Mouse (Mus musculus) CH12.LX (cell line): ENCODE data around the gene Fbxo7.

ENCODE experiments used
- CTCF ChIP-seq, 2 experiments: IDR thresholded peaks in 1 of 2; conservative IDR thresholded peaks in 1 of 2; 2 replicates each; pipeline ENCODE4 v1.5.1; 2011 to 2012; ENCODE audit warnings: low read depth in 2 of 2, low read length in 2 of 2, improper control_type of control experiment in 1 of 2, inconsistent platforms in 1 of 2, mild to moderate bottlenecking in 1 of 2, moderate library complexity in 1 of 2
- EP300 ChIP-seq: IDR thresholded peaks from 2 replicates; pipeline ENCODE4 v1.6.1; 2011; ENCODE audit warnings: low read length, improper control_type of control experiment
- HCFC1 ChIP-seq: IDR thresholded peaks from 2 replicates; pipeline ENCODE4 v1.6.1; 2012; ENCODE audit warnings: low read depth, mild to moderate bottlenecking, inconsistent platforms, low read length, improper control_type of control experiment
- KAT2A ChIP-seq: IDR thresholded peaks from 2 replicates; pipeline ENCODE4 v1.6.1; 2012; ENCODE audit warnings: low read length, improper control_type of control experiment, inconsistent platforms; ENCODE audit not compliant: insufficient replicate concordance
- MAX ChIP-seq: IDR thresholded peaks from 2 replicates; pipeline ENCODE4 v1.6.1; 2011; ENCODE audit warnings: low read length, improper control_type of control experiment
- POLR2A ChIP-seq: IDR thresholded peaks from 2 replicates; pipeline ENCODE4 v1.6.1; 2011; ENCODE audit warnings: low read depth, mild to moderate bottlenecking, improper control_type of control experiment, low read length
- POLR2AphosphoS2 ChIP-seq: IDR thresholded peaks from 2 replicates; pipeline ENCODE4 v1.6.1; 2011; ENCODE audit warnings: low read depth, low read length, improper control_type of control experiment
- SMC3 ChIP-seq: IDR thresholded peaks from 2 replicates; pipeline ENCODE4 v1.6.1; 2011; ENCODE audit warnings: low read depth, low read length, improper control_type of control experiment
- ZC3H11A ChIP-seq: IDR thresholded peaks from 2 replicates; pipeline ENCODE4 v1.6.1; 2012; ENCODE audit warnings: low read depth, mild to moderate bottlenecking, inconsistent platforms, low read length, improper control_type of control experiment

DNA sequence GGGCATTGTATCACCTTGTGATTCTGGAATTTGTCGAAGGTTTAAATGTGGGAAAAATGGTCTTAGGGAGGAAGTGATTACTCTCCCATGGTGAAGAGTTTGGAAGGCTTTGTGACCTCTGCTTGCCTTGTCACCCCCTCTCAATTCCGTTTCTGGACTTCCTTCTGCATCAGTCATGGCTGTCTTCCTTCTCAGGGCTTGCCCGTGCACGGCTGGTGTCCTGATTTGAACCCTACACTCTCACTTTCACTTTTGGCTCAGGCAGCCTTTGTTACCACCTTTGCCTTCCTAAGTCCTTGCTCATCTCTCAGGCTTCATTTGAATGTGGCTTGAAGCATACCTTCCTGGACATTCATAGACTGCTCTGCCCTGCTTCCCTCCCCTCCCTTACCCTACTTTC is 52.4 kb downstream of the Fbxo7 start:
- TF ChIP-seq POLR2A (no peak), MAX (no peak), SMC3 (no peak), EP300 (no peak), CTCF (conservative IDR thresholded peaks at IDR 0.05 in 1 of 2, IDR thresholded peaks at IDR 0.05 in 1 of 2; ENCODE audit: low read depth in 2 of 2, low read length in 2 of 2) (no peak), KAT2A (no peak), POLR2AphosphoS2 (no peak), HCFC1 (no peak), ZC3H11A (no peak)
